Mouse (Mus musculus) ES-E14 (cell line): Measurements from ENCODE around the gene Pla2r1.

Experiments
- CHD2 ChIP-seq: IDR thresholded peaks from 2 replicates; pipeline ENCODE4 v1.6.1; 2014; ENCODE audit warnings: mild to moderate bottlenecking, low read depth, low read length, inconsistent platforms
- HCFC1 ChIP-seq: IDR thresholded peaks from 2 replicates; pipeline ENCODE4 v1.6.1; 2012; ENCODE audit warnings: low read length, inconsistent platforms, borderline replicate concordance; ENCODE audit not compliant: insufficient read depth
- MAFK ChIP-seq: IDR thresholded peaks from 2 replicates; pipeline ENCODE4 v1.6.1; 2014; ENCODE audit warnings: mild to moderate bottlenecking, low read depth, low read length, inconsistent platforms; ENCODE audit not compliant: insufficient read depth
- ZC3H11A ChIP-seq: IDR thresholded peaks from 2 replicates; pipeline ENCODE4 v1.6.1; 2012; ENCODE audit warnings: low read depth, mild to moderate bottlenecking, inconsistent platforms, low read length, borderline replicate concordance
- ZNF384 ChIP-seq: IDR thresholded peaks from 2 replicates; pipeline ENCODE4 v1.6.1; 2012; ENCODE audit warnings: low read depth, low read length, inconsistent platforms

DNA sequence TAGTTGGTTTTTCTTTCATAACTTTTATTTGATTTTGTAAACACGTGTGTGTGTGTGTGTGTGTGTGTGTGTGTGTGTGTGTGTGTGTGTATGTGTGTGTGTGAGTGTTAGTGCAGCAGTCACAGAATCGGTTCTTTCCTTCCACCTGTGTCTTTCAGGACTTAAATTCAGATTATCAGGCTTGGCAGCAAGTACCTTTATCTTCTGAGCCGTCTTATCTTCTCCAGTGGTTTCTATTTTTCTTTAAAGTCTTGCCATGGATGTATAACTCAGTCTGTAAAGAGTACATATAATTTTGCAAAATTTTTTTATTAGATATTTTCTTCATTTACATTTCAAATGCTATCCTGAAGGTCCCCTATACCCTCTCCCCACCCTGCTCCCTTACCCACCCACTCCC is 165.7 kb downstream of the Pla2r1 start:
- TF ChIP-seq ZC3H11A (no peak), HCFC1 (no peak), CHD2 (no peak), MAFK (no peak), ZNF384 (no peak)
